Mouse (Mus musculus) central nervous system, embryonic 14 days (tissue): Measurements from ENCODE around the gene Sbno2. TPM values are rescaled to one million over a fixed set of nuclear protein-coding genes. Genes with fewer than 3 reads are reported as not detected.

Experiments
- polyA plus RNA-seq: library from polyadenylated mRNA; depleted of rRNA; stranded (reverse); fragments of >200 nt; gene quantifications from 2 replicates; pipeline ENCODE4 v1.2.3, GENCODE M21; 2012; rRNA removed

Gene Sbno2
- 28.9 and 30.5 TPM in 2 replicates for polyA plus RNA-seq

GRCm38 (mm10) chr10:80105460-80105859 lies at the start of gene Sbno2:
TSS of gene Sbno2 (minus strand) at chr10:80105571.

GRCm38 (mm10) chr10:80147719-80148601 lies 42.6 kb upstream of the Sbno2 start, which contains the start of gene Midn:
TSS of gene Midn (plus strand) at chr10:80148272.

GRCm38 (mm10) chr10:80140666-80141035 lies 35.3 kb upstream of the Sbno2 start, which contains the start of gene Cbarp:
TSS of gene Cbarp (minus strand) at chr10:80140835.

GRCm38 (mm10) chr10:80138553-80139438 lies 33.4 kb upstream of the Sbno2 start, which contains the start of gene Atp5d:
TSS of gene Atp5d (plus strand) at chr10:80138632.

GRCm38 (mm10) chr10:80115290-80115943 lies 10.0 kb upstream of the Sbno2 start, which contains the start of gene Stk11:
TSS of gene Stk11 (plus strand) at chr10:80115803.

GRCm38 (mm10) chr10:80047041-80047565 lies 58.3 kb downstream of the Sbno2 start, which contains the start of gene Gpx4:
TSS of gene Gpx4 (plus strand) at chr10:80047166.

GRCm38 (mm10) chr10:80039559-80039979 lies 65.8 kb downstream of the Sbno2 start, which contains the start of gene Polr2e:
TSS of gene Polr2e (minus strand) at chr10:80039795.

GRCm38 (mm10) chr10:80016511-80016910 lies 88.9 kb downstream of the Sbno2 start, which contains the start of gene Arhgap45:
TSS of gene Arhgap45 (plus strand) at chr10:80016653.

Other genes starting within 250 kb of the Sbno2 start
- 14.8 and 17.6 TPM in 2 replicates for gene Prtn3, start 231.1 kb downstream of the Sbno2 start, polyA plus RNA-seq
- gene Plppr3, start 230.9 kb downstream of the Sbno2 start, polyA plus RNA-seq = 764 and 843 TPM in 2 replicates
- 0.29 and 0.48 TPM in 2 replicates for gene Elane, start 219.3 kb downstream of the Sbno2 start, polyA plus RNA-seq
- 0.32 and 0.45 TPM in 2 replicates for gene Cfd, start 214.7 kb downstream of the Sbno2 start, polyA plus RNA-seq
- 72.2 and 72.6 TPM in 2 replicates for gene Med16, start 196.6 kb downstream of the Sbno2 start, polyA plus RNA-seq
- gene Gm26602, start 194.7 kb downstream of the Sbno2 start, polyA plus RNA-seq = not detected in 2 replicates
- gene Kiss1r, start 188.6 kb downstream of the Sbno2 start, polyA plus RNA-seq = 2.9 and 3.3 TPM in 2 replicates
- 151 and 165 TPM in 2 replicates for gene R3hdm4, start 184.4 kb downstream of the Sbno2 start, polyA plus RNA-seq
- gene Arid3a, start 178.5 kb downstream of the Sbno2 start, polyA plus RNA-seq = 5.7 and 5.8 TPM in 2 replicates
- gene Wdr18, start 145.4 kb downstream of the Sbno2 start, polyA plus RNA-seq = 56.8 and 61.0 TPM in 2 replicates
- 0.28 and 0.36 TPM in 2 replicates for gene Grin3b, start 134.9 kb downstream of the Sbno2 start, polyA plus RNA-seq
- 232 and 237 TPM in 2 replicates for gene Tmem259, start 121.2 kb downstream of the Sbno2 start, polyA plus RNA-seq
- 24.5 and 48.2 TPM in 2 replicates for gene Cnn2, start 117.0 kb downstream of the Sbno2 start, polyA plus RNA-seq
- gene Abca7, start 109.1 kb downstream of the Sbno2 start, polyA plus RNA-seq = 11.6 and 12.4 TPM in 2 replicates
- 4.7 and 6.9 TPM in 2 replicates for gene Arhgap45, start 88.9 kb downstream of the Sbno2 start, polyA plus RNA-seq
- gene Polr2e, start 65.8 kb downstream of the Sbno2 start, polyA plus RNA-seq = 262 and 267 TPM in 2 replicates
- 405 and 406 TPM in 2 replicates for gene Gpx4, start 58.4 kb downstream of the Sbno2 start, polyA plus RNA-seq
- gene Stk11, start 10.2 kb upstream of the Sbno2 start, polyA plus RNA-seq = 122 and 127 TPM in 2 replicates
- 370 and 392 TPM in 2 replicates for gene Atp5d, start 33.1 kb upstream of the Sbno2 start, polyA plus RNA-seq
- gene Cbarp, start 35.3 kb upstream of the Sbno2 start, polyA plus RNA-seq = 141 and 148 TPM in 2 replicates
- gene Midn, start 42.7 kb upstream of the Sbno2 start, polyA plus RNA-seq = 166 and 189 TPM in 2 replicates
- gene Cirbp, start 60.4 kb upstream of the Sbno2 start, polyA plus RNA-seq = 465 and 485 TPM in 2 replicates
- 19.6 and 22.3 TPM in 2 replicates for gene 1600002K03Rik, start 67.4 kb upstream of the Sbno2 start, polyA plus RNA-seq
- 44.2 and 45.0 TPM in 2 replicates for gene Efna2, start 73.9 kb upstream of the Sbno2 start, polyA plus RNA-seq
- 67.3 and 73.6 TPM in 2 replicates for gene Mum1, start 120.9 kb upstream of the Sbno2 start, polyA plus RNA-seq
- 288 TPM in 2 replicates for gene Ndufs7, start 143.6 kb upstream of the Sbno2 start, polyA plus RNA-seq
- 15.4 and 28.3 TPM in 2 replicates for gene Gamt, start 155.4 kb upstream of the Sbno2 start, polyA plus RNA-seq
- gene Dazap1, start 155.9 kb upstream of the Sbno2 start, polyA plus RNA-seq = 207 and 232 TPM in 2 replicates
- 2,757 and 2,767 TPM in 2 replicates for gene Rps15, start 186.9 kb upstream of the Sbno2 start, polyA plus RNA-seq
- gene Apc2, start 190.4 kb upstream of the Sbno2 start, polyA plus RNA-seq = 145 and 166 TPM in 2 replicates
- 29.7 and 29.8 TPM in 2 replicates for gene 2310011J03Rik, start 215.0 kb upstream of the Sbno2 start, polyA plus RNA-seq
- gene Pcsk4, start 223.9 kb upstream of the Sbno2 start, polyA plus RNA-seq = 4.5 and 6.3 TPM in 2 replicates
- 2.2 and 3.2 TPM in 2 replicates for gene Reep6, start 224.4 kb upstream of the Sbno2 start, polyA plus RNA-seq
- 1.4 and 2.8 TPM in 2 replicates for gene Adamtsl5, start 242.8 kb upstream of the Sbno2 start, polyA plus RNA-seq